Mouse (Mus musculus): ENCODE measurements around the gene Jpt2.
A peak's percentile ranks its signal among the peaks of the same experiment; 100 is the strongest.

The Jpt2 gene

GRCm38 (mm10) chr17:24960135-24960851, at the start of gene Jpt2:
Gene Jpt2 (minus strand): TSS chr17:24960689.
- DNase-seq (ENCODE audit: low read depth, low spot score): peak; percentile 99

GRCm38 (mm10) chr17:25007480-25007879, 47.0 kb upstream of the Jpt2 start:
- no peak for DNase-seq (ENCODE audit: low read depth, low spot score)

DNA sequence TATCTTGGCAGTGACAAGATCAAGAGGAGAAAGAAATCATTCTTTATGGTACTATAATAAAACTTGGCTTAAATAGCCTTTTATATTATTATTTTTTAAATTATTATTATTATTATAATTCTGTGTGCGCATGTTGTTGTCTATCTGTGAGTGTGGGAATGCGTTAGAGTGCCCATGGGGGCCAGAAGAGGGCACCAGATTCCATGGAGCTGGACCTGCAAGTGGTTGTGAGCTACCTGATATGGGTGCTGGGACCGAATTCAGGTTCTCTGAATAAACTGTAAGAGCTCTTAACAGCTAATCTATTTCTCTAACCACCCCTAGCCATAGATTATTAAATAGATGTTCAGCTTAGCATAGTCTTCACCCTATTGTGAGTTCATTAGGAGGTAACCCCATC, 44.6 kb upstream of the Jpt2 start:
- DNase-seq (ENCODE audit: low read depth, low spot score): peak; percentile 13

GRCm38 (mm10) chr17:24994721-24995120, 34.2 kb upstream of the Jpt2 start:
- DNase-seq (ENCODE audit: low read depth, low spot score): no peak

DNA sequence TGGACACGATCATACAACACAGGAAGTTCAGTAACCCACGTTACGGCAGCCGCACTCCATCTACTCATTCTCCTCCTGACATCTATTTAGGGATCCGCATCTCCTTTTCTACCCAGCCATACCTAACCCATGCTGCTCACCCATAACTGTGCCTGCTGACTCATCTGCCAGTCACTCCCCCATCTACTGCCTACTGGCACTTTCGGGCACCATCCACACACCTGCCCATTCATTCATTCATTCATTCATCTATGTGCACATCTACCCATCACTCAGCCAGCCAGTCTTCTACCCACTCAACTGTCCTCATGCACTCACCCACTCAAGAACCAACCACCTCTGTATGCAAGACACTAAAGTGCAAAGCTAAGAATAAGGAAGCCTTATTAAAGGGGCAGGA, 26.7 kb upstream of the Jpt2 start:
- DNase-seq (ENCODE audit: low read depth, low spot score): no peak

DNA sequence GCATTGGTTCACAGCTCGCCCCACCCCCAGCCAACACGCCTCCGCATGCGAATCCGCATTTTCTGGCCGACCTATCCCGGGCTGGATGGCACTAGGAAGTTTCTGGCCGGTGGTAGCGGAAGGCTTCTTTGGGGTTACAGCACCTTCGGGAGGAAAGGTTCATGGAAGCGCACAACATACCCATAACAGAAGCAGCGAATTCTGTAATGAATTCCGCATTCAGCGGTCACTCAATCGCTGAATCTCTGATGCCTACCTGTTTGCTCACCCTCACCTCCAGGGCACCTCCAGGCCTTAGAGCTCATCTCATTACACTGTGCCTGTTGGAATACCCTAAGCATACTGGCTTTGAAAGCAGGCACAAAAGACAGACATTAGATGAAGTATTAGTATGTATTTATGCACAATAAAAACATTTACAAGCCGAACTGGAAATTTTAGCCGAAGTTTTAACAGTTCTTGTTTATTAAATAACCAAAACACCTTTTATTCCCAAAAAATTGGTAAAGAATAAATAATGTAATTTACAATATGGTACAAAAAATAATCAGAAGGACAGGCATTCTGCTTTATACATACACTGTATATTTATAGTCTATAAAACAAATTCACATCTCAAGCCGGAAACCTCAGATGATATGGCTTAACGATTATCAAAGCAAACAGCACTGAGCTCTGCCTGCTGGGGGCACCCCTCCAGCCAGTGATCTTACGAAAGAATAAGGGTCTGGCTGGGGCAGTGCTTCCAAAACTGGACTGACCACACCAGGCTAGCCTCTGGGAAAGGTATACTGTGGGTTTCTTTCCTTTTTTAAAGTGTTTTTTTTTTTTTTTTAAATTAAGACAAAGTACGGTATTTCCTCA, 595 bp upstream of the Jpt2 start:
- peak; percentile 57 for DNase-seq (ENCODE audit: low read depth, low spot score)

DNA sequence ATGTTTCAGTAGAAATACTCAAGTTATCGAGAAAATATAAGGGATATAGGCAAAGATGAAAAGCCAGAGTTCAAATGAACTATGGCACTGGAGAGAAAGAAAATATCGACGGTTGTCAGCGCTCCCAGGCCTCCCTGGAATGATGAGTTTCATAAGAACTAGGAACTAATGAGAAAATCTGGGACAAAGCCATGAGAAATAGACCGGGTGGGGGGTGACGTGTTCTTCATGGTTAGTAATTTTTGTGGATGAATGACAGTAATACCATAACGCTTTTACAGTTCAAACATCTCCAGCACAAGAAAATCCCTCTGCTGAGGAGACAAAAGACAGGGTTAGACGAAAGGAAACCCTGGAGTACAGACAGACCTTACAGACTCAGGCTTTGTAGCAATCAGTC, 1.1 kb downstream of the Jpt2 start:
- no peak for DNase-seq (ENCODE audit: low read depth, low spot score)

GRCm38 (mm10) chr17:24953291-24953690, 7.2 kb downstream of the Jpt2 start:
- no peak for DNase-seq (ENCODE audit: low read depth, low spot score)

- DNase-seq (ENCODE audit: low read depth, low spot score): no peak
Measured at GRCm38 (mm10) chr17:24950671-24951070, 9.8 kb downstream of the Jpt2 start.

DNA sequence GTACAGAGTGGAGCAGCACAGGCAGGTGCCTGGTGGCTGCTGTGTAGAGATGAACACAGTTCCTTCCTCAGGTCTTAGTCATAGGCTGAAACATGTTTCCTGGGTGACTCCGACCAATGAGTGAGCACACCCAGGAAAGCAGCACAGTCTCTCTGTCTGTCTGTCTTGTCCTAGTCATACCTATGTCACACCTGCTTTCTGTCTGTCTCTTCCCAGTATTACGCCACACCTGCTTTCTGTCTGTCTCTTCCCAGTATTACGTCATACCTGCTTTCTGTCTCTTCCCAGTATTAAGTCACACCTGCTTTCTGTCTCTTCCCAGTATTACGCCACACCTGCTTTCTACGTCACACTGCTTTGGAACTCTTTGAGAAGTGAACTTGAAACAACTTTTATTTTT, 12.3 kb downstream of the Jpt2 start:
- no peak for DNase-seq (ENCODE audit: low read depth, low spot score)

- peak; percentile 79 for DNase-seq (ENCODE audit: low read depth, low spot score)
Measured at GRCm38 (mm10) chr17:24943589-24943988, 16.9 kb downstream of the Jpt2 start.

DNA sequence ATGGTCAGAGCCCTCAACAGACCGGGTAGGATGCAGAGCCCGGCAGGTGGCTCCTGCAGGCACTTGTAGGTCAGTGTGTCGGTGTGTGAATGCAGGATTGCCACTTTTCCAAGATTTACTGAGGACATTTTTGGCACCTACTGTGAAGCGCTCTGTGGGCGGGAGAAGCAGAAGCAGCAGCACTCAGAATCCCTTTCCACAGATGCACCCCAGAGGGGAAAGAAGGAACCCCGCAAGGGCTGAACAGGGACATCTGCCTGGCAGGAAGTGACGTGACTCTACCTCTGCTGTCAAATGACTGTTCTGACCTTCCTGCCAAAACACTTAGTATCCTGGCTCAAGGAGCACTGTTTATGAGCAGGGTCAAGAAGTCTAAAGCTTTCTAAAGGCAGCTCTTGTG, 17.5 kb downstream of the Jpt2 start:
- peak; percentile 47 for DNase-seq (ENCODE audit: low read depth, low spot score)

GRCm38 (mm10) chr17:24942453-24942852, 18.0 kb downstream of the Jpt2 start:
- DNase-seq (ENCODE audit: low read depth, low spot score): peak; percentile 53

DNA sequence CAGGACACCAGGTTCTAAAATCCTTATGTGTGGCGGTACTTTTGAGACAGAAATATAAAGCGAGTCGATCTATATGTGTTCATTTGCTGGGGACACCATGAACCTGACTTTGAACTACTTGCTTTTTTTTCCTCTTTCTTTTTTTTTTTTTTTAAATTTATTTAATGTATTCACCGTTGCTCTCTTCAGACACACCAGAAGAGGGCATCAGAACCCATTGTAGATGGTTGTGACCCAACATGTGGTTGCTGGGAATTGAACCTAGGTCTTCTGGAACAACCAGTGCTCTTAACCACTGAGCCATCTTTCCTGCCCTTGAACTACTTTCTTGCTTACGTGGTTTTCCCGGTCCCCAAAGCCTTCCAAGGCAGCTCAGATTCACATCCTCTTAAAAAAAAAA, 23.2 kb downstream of the Jpt2 start:
- no peak for DNase-seq (ENCODE audit: low read depth, low spot score)

GRCm38 (mm10) chr17:24936259-24937237, 23.9 kb downstream of the Jpt2 start, which contains the start of gene Mapk8ip3:
Gene Mapk8ip3 (minus strand): TSS chr17:24936977.
- DNase-seq (ENCODE audit: low read depth, low spot score): peak; percentile 97

GRCm38 (mm10) chr17:24935666-24936065, 24.8 kb downstream of the Jpt2 start:
- DNase-seq (ENCODE audit: low read depth, low spot score): no peak

GRCm38 (mm10) chr17:24934926-24935325, 25.6 kb downstream of the Jpt2 start:
- DNase-seq (ENCODE audit: low read depth, low spot score): no peak

GRCm38 (mm10) chr17:24933163-24933562, 27.3 kb downstream of the Jpt2 start:
- DNase-seq (ENCODE audit: low read depth, low spot score): no peak

- no peak for DNase-seq (ENCODE audit: low read depth, low spot score)
Measured at GRCm38 (mm10) chr17:24932431-24932830, 28.1 kb downstream of the Jpt2 start.

DNA sequence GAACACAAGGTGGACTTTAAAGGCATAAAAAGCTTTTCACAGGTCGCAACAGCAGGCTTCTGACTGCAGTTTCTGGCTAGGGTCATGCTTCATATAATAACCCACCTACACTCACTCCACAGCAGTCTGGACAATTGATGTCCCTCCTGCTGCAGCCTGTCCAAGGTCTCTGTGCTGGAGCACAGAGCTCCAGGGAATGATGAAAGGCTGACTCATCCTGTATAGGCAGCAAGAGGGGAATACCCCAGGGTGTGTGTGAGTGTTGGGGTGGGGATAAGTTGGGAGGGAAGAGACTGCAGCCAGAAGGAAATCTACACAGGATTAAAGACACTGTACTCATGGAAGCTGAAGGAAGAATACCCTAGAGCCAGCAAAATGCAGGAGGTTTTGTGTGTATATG, 31.0 kb downstream of the Jpt2 start:
- no peak for DNase-seq (ENCODE audit: low read depth, low spot score)

- no peak for DNase-seq (ENCODE audit: low read depth, low spot score)
Measured at GRCm38 (mm10) chr17:24923246-24923645, 37.2 kb downstream of the Jpt2 start.

- no peak for DNase-seq (ENCODE audit: low read depth, low spot score)
Measured at GRCm38 (mm10) chr17:24913984-24914383, 46.5 kb downstream of the Jpt2 start.
